Mouse (Mus musculus) ES-Bruce4 (cell line): Measurements from ENCODE around the gene Rbms3.

ENCODE experiments used
- CTCF ChIP-seq: IDR thresholded peaks from one replicate; pipeline ENCODE4 v1.8.1; 2011; ENCODE audit warnings: low read depth, low read length
- EP300 ChIP-seq: IDR thresholded peaks from 2 replicates; pipeline ENCODE4 v1.6.1; 2011; ENCODE audit warnings: low read depth, low read length; ENCODE audit not compliant: insufficient read depth
- POLR2A ChIP-seq: IDR thresholded peaks from one replicate; pipeline ENCODE4 v1.8.1; 2011; ENCODE audit warnings: low read length; ENCODE audit not compliant: insufficient read depth

DNA sequence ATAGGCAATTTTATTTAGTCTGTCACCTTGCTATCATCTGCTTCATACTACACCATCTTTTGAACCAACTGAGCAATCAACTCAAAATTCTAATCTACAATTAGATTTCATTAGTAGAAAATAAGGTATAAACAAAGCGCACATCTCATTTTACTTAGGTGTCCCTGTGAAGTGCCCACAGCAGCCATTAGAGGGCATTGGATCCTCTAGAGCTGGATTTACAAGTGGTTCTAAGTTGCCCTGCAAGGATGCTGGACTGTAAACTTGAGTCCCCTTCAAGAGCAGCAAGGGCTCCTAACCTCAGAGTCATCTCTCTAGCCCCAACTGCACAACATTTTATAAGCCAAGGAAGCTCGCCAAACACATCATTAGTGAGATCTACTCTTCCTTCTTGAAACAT lies 891.9 kb downstream of the Rbms3 start:
- TF ChIP-seq CTCF (no peak), EP300 (no peak), POLR2A (no peak)
